Mouse (Mus musculus) 3T3-L1 (cell line): ENCODE results near the gene Pex16.

ENCODE experiments used
- DNase-seq: peaks from one replicate; pipeline ENCODE4 v3.0.0-alpha.2; 2015; ENCODE audit warnings: low read depth, low spot score

Gene Pex16

GRCm38 (mm10) chr2:92423156-92423555 lies 48.7 kb downstream of the Pex16 start:
- no peak for DNase-seq

DNA sequence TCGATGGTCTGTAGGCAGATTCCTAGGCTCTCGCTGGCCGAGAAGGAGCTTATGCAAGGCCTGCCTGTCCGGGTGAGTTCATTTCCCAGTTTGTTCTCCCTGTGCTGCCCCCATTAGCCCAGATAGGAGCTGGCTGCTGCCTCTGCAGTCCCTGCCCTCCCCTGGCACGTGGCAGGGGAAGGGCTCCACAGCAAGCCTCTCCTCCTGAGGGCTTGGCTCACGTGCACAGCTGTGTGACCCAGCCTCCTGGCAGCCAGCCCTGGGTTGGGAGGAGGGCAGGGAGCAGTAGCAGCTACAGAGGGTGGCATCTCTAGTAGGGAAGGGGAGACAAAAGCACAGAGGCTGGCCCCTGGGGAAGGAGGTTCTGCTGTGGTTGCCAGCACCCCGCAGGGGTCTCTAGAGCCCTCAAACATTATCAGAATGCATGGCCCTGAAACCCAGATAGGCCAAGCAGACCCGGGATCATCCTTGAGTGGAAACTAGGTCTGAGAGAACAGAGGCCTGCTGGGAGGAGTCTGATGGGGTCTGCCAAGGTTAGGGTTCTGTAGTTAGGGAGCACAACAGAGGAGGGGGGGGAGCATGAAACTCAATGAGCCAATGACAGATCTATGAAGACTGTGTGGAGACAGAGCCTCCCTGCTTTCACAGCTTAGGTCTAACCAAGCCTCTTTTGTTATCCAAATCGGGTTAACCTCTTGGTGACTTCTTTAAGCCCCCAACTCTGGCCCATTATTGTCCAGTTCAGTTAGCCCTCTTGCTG lies 49.4 kb downstream of the Pex16 start:
- DNase-seq, result peak; percentile 57

- no peak for DNase-seq
Measured at GRCm38 (mm10) chr2:92424462-92425308, 50.2 kb downstream of the Pex16 start.

DNA sequence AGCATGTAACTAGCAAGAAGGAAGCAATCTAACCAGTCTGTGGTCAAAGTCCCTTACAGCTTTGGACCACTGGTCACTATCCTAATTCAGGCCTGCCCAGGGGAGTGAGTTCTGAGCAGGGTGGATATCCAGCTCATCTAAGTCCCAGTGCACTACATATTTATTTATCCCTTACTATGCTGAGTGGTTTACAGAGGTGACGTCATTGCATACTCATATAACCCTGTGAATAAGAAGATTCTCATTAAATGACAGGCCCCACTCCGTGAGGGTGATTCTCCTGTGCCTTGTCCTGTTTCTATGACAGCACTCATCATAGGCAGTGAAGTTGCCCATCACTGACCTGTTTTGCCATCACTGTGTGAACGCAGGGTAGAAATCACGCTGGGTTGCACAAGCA lies 50.9 kb downstream of the Pex16 start:
- DNase-seq, result no peak

GRCm38 (mm10) chr2:92426426-92426825 lies 52.0 kb downstream of the Pex16 start:
- DNase-seq, result no peak

- DNase-seq, result peak; percentile 31
Measured at GRCm38 (mm10) chr2:92427882-92428281, 53.4 kb downstream of the Pex16 start.

GRCm38 (mm10) chr2:92430089-92430488 lies 55.6 kb downstream of the Pex16 start:
- no peak for DNase-seq
